Mouse (Mus musculus) embryonic facial prominence, embryonic 10.5 days (tissue): ENCODE data around the gene Rgs19. TPM values are rescaled to one million over a fixed set of nuclear protein-coding genes. Genes with fewer than 3 reads are reported as not detected.
A peak's percentile ranks its signal among the peaks of the same experiment; 100 is the strongest.

ENCODE experiments used
- DNase-seq: peaks from one replicate; pipeline ENCODE4 v3.0.0-alpha.2; 2017; ENCODE audit warnings: low spot score
- H3K27ac ChIP-seq: fragments of 300-500 bp; sonication (generic); replicated peaks from 2 replicates; pipeline ENCODE4 v1.5.1; 2016; ENCODE audit warnings: mild to moderate bottlenecking
- H3K27me3 ChIP-seq: fragments of 300-500 bp; sonication (generic); replicated peaks from 2 replicates; pipeline ENCODE4 v1.6.1; 2016; ENCODE audit warnings: low read depth, mild to moderate bottlenecking; ENCODE audit not compliant: poor library complexity, severe bottlenecking
- H3K36me3 ChIP-seq: fragments of 300-500 bp; sonication (generic); replicated peaks from 2 replicates; pipeline ENCODE4 v1.6.1; 2016; ENCODE audit warnings: mild to moderate bottlenecking, moderate library complexity
- H3K4me1 ChIP-seq: fragments of 300-500 bp; sonication (generic); 2 replicates; pipeline ENCODE4 v1.6.1; 2016
- H3K4me3 ChIP-seq: fragments of 300-500 bp; sonication (generic); 2 replicates; pipeline ENCODE4 v1.5.1; 2016; ENCODE audit warnings: mild to moderate bottlenecking, moderate library complexity
- H3K9me3 ChIP-seq: fragments of 300-500 bp; sonication (generic); 2 replicates; pipeline ENCODE4 v1.6.1; 2016; ENCODE audit warnings: mild to moderate bottlenecking
- WGBS: fragments of 180-500 bp; shearing (Covaris S2); methylation state at CpG from one replicate; pipeline ENCODE4 v1.1.7; 2016; 5-methylcytosine and 5-hydroxymethylcytosine counted together
- polyA plus RNA-seq: library from polyadenylated mRNA; unstranded; fragments of >200 nt; fragmentation: Nextera tagmentation; extraction: Ambion mirVana; gene quantifications from 2 replicates; pipeline ENCODE4 v1.2.1, GENCODE M21; 2016

Rgs19 gene
- polyA plus RNA-seq, 1 experiment from 2014 or later: 85.2 TPM

GRCm38 (mm10) chr2:181679951-181680715, 13.6 kb downstream of the Rgs19 start, which contains the start of gene Tcea2:
Tcea2 (plus strand) TSS chr2:181680310.
- WGBS: under 1% methylated on average over 69 of the region's 69 CpGs
- H3K27ac ChIP-seq: peak within 1 kb of the TSS; percentile 90

GRCm38 (mm10) chr2:181678780-181679179, 15.0 kb downstream of the Rgs19 start:
- Histone ChIP-seq H3K4me1 (peaks cover 51% of the 10 kb centered on the region), H3K9me3 (no peaks in the 10 kb centered on the region), H3K36me3 (no peaks in the 10 kb centered on the region), H3K27me3 (peaks cover 38% of the 10 kb centered on the region), H3K27ac (no peak overlapping the region), H3K4me3 (peak overlapping the region; percentile 18; the same call in 1 of the 2 replicates)
- WGBS: 38% methylated on average over 1 of the region's 1 CpGs
- DNase-seq: peak; percentile 80

More at GRCm38 (mm10) chr2:181679951-181680715, 13.6 kb downstream of the Rgs19 start, which contains the start of gene Tcea2:
- Histone ChIP-seq H3K9me3 (no peaks in the 10 kb centered on the region), H3K36me3 (peaks cover 6% of the 10 kb centered on the region; the same call in 1 of the 2 replicates), H3K4me3 (peak within 1 kb of the TSS; percentile 78), H3K27me3 (peaks cover 26% of the 10 kb centered on the region), H3K4me1 (peaks cover 40% of the 10 kb centered on the region)
- DNase-seq: peak; percentile 86

GRCm38 (mm10) chr2:181677755-181678098, 16.1 kb downstream of the Rgs19 start:
- H3K4me3 ChIP-seq: no peak overlapping the region
- peaks cover 59% of the 10 kb centered on the region for H3K4me1 ChIP-seq
- no peaks in the 10 kb centered on the region for H3K9me3 ChIP-seq
- 53% methylated on average over 3 of the region's 3 CpGs for WGBS
- peak overlapping the region; percentile 35; the same call in 1 of the 2 replicates for H3K27ac ChIP-seq
- no peaks in the 10 kb centered on the region for H3K36me3 ChIP-seq
- no peak for DNase-seq
- H3K27me3 ChIP-seq: peaks cover 49% of the 10 kb centered on the region

- Histone ChIP-seq H3K9me3 (no peaks in the 10 kb centered on the region), H3K27me3 (peaks cover 54% of the 10 kb centered on the region), H3K36me3 (no peaks in the 10 kb centered on the region), H3K27ac (peak overlapping the region; percentile 35; the same call in 1 of the 2 replicates), H3K4me1 (peaks cover 59% of the 10 kb centered on the region), H3K4me3 (no peak overlapping the region)
- DNase-seq: no peak
- 53% methylated on average over 5 of the region's 5 CpGs for WGBS
These were observed 16.6 kb downstream of the Rgs19 start for GRCm38 (mm10) chr2:181677096-181677754.

GRCm38 (mm10) chr2:181676424-181676823, 17.4 kb downstream of the Rgs19 start:
- Histone ChIP-seq H3K4me1 (peaks cover 61% of the 10 kb centered on the region), H3K36me3 (no peaks in the 10 kb centered on the region), H3K9me3 (no peaks in the 10 kb centered on the region), H3K4me3 (no peak overlapping the region), H3K27me3 (peaks cover 60% of the 10 kb centered on the region), H3K27ac (peak overlapping the region; percentile 73; the same call in 1 of the 2 replicates)
- peak; percentile 53 for DNase-seq
- WGBS: 54% methylated on average over 2 of the region's 2 CpGs

- H3K36me3 ChIP-seq: no peaks in the 10 kb centered on the region
- peaks cover 61% of the 10 kb centered on the region for H3K4me1 ChIP-seq
- H3K4me3 ChIP-seq: peak overlapping the region; percentile 47
- DNase-seq: peak; percentile 74
- H3K9me3 ChIP-seq: no peaks in the 10 kb centered on the region
- peaks cover 61% of the 10 kb centered on the region for H3K27me3 ChIP-seq
- peak overlapping the region; percentile 73 for H3K27ac ChIP-seq
- 2% methylated on average over 14 of the region's 14 CpGs for WGBS
These were observed 18.3 kb downstream of the Rgs19 start for GRCm38 (mm10) chr2:181675454-181675853.

- WGBS: 80% methylated on average over 4 of the region's 4 CpGs
- Histone ChIP-seq H3K4me3 (0 out of 2 replicates have a peak overlapping the region, but pooled peaks have one; percentile 47), H3K4me1 (peaks cover 64% of the 10 kb centered on the region), H3K9me3 (no peaks in the 10 kb centered on the region), H3K27me3 (peaks cover 66% of the 10 kb centered on the region), H3K27ac (no peak overlapping the region; the same call in 1 of the 2 replicates), H3K36me3 (no peaks in the 10 kb centered on the region)
- DNase-seq: no peak
These were observed 18.8 kb downstream of the Rgs19 start for GRCm38 (mm10) chr2:181674934-181675333.

- H3K27me3 ChIP-seq: peaks cover 81% of the 10 kb centered on the region
These were observed 20.3 kb downstream of the Rgs19 start for GRCm38 (mm10) chr2:181673501-181673900.

GRCm38 (mm10) chr2:181671984-181672383, 21.8 kb downstream of the Rgs19 start:
- Histone ChIP-seq H3K27me3 (peaks cover 83% of the 10 kb centered on the region), H3K27ac (no peak overlapping the region), H3K4me3 (peak overlapping the region; percentile 60), H3K9me3 (no peaks in the 10 kb centered on the region), H3K4me1 (peaks cover 54% of the 10 kb centered on the region), H3K36me3 (no peaks in the 10 kb centered on the region)
- 23% methylated on average over 7 of the region's 7 CpGs for WGBS
- DNase-seq: no peak

More at GRCm38 (mm10) chr2:181673501-181673900, 20.3 kb downstream of the Rgs19 start:
- Histone ChIP-seq H3K4me1 (peaks cover 57% of the 10 kb centered on the region), H3K36me3 (no peaks in the 10 kb centered on the region), H3K9me3 (no peaks in the 10 kb centered on the region), H3K4me3 (0 out of 2 replicates have a peak overlapping the region, but pooled peaks have one; percentile 12), H3K27ac (peak overlapping the region; percentile 5; the same call in 1 of the 2 replicates)
- 48% methylated on average over 1 of the region's 1 CpGs for WGBS
- no peak for DNase-seq

GRCm38 (mm10) chr2:181671326-181671725, 22.5 kb downstream of the Rgs19 start, which contains the start of gene Sox18:
Sox18 (minus strand) TSS chr2:181671640.
- DNase-seq: peak; percentile 70
- Histone ChIP-seq H3K4me1 (peaks cover 51% of the 10 kb centered on the region), H3K36me3 (no peaks in the 10 kb centered on the region), H3K27ac (peak within 1 kb of the TSS; percentile 61), H3K9me3 (no peaks in the 10 kb centered on the region), H3K27me3 (peaks cover 81% of the 10 kb centered on the region), H3K4me3 (peak within 1 kb of the TSS; percentile 60)
- under 1% methylated on average over 43 of the region's 43 CpGs for WGBS

GRCm38 (mm10) chr2:181670913-181671311, 22.9 kb downstream of the Rgs19 start:
- Histone ChIP-seq H3K4me3 (peak overlapping the region; percentile 60), H3K4me1 (peaks cover 47% of the 10 kb centered on the region), H3K27me3 (peaks cover 81% of the 10 kb centered on the region), H3K36me3 (no peaks in the 10 kb centered on the region), H3K27ac (peak overlapping the region; percentile 61), H3K9me3 (no peaks in the 10 kb centered on the region)
- no peak for DNase-seq
- 1% methylated on average over 41 of the region's 41 CpGs for WGBS

GRCm38 (mm10) chr2:181670285-181670912, 23.4 kb downstream of the Rgs19 start:
- DNase-seq: peak; percentile 59
- H3K27me3 ChIP-seq: peaks cover 81% of the 10 kb centered on the region

More at GRCm38 (mm10) chr2:181670285-181670912, 23.4 kb downstream of the Rgs19 start:
- H3K36me3 ChIP-seq: no peaks in the 10 kb centered on the region
- no peaks in the 10 kb centered on the region for H3K9me3 ChIP-seq
- 3% methylated on average over 56 of the region's 56 CpGs for WGBS
- H3K27ac ChIP-seq: peak overlapping the region; percentile 61
- peak overlapping the region; percentile 60 for H3K4me3 ChIP-seq
- peaks cover 42% of the 10 kb centered on the region for H3K4me1 ChIP-seq
